Mouse (Mus musculus) cerebellum, postnatal 14 days (tissue): ENCODE data around the gene Fgd5.
"Not testable (repeated sequence)": the region's sequence is repeated elsewhere in the genome, so short reads cannot be mapped to it uniquely, and the experiment has no call there.

ENCODE experiments used
- DNase-seq, 2 experiments: peaks; one replicate each; pipeline ENCODE4 v3.0.0; 2021; ENCODE audit warnings: mixed read lengths in 2 of 2

Fgd5 gene

GRCm38 (mm10) chr6:91978371-91979300 is at the start of gene Fgd5:
Gene Fgd5, plus strand, starts transcription at chr6:91978878.
- peak; percentile 41 to 42 for DNase-seq

- DNase-seq = no peak
Observed at GRCm38 (mm10) chr6:91931231-91931630, 47.4 kb upstream of the Fgd5 start.

- no peak for DNase-seq
Observed at GRCm38 (mm10) chr6:91938491-91938890, 40.2 kb upstream of the Fgd5 start.

- DNase-seq = peak; percentile 23 to 54
Observed at GRCm38 (mm10) chr6:91948426-91948825, 30.3 kb upstream of the Fgd5 start.

- DNase-seq = not testable (repeated sequence)
Observed at GRCm38 (mm10) chr6:91958015-91958414, 20.7 kb upstream of the Fgd5 start.

GRCm38 (mm10) chr6:91960028-91960811 is 18.5 kb upstream of the Fgd5 start:
- DNase-seq = no peak

GRCm38 (mm10) chr6:91963429-91963828 is 15.2 kb upstream of the Fgd5 start:
- DNase-seq = no peak

- no peak for DNase-seq
Observed at GRCm38 (mm10) chr6:91965060-91965459, 13.6 kb upstream of the Fgd5 start.

- peak in 1 of 2 experiments; percentile 34 for DNase-seq
Observed at GRCm38 (mm10) chr6:91966006-91966405, 12.7 kb upstream of the Fgd5 start.

GRCm38 (mm10) chr6:91972201-91972646 is 6.5 kb upstream of the Fgd5 start:
- no peak for DNase-seq

GRCm38 (mm10) chr6:91973972-91974371 is 4.7 kb upstream of the Fgd5 start:
- DNase-seq = no peak

GRCm38 (mm10) chr6:91979301-91979996 is 771 bp downstream of the Fgd5 start:
- DNase-seq = no peak

GRCm38 (mm10) chr6:91980011-91980410 is 1.3 kb downstream of the Fgd5 start:
- DNase-seq = no peak

- DNase-seq = peak in 1 of 2 experiments; percentile 69
Observed at GRCm38 (mm10) chr6:91990101-91990500, 11.4 kb downstream of the Fgd5 start.

- DNase-seq = no peak
Observed at GRCm38 (mm10) chr6:91992823-91993222, 14.1 kb downstream of the Fgd5 start.

- DNase-seq = no peak
Observed at GRCm38 (mm10) chr6:91993795-91994505, 15.3 kb downstream of the Fgd5 start.

GRCm38 (mm10) chr6:91996072-91996471 is 17.4 kb downstream of the Fgd5 start:
- DNase-seq = no peak

GRCm38 (mm10) chr6:92002558-92003285 is 24.0 kb downstream of the Fgd5 start:
- DNase-seq = no peak

GRCm38 (mm10) chr6:92003646-92004045 is 25.0 kb downstream of the Fgd5 start:
- peak; percentile 54 to 68 for DNase-seq

- DNase-seq = no peak
Observed at GRCm38 (mm10) chr6:92004137-92004805, 25.6 kb downstream of the Fgd5 start.

GRCm38 (mm10) chr6:92004806-92005205 is 26.1 kb downstream of the Fgd5 start:
- DNase-seq = no peak
